Mouse (Mus musculus): Measurements from ENCODE around the gene Hist2h3b.
"Not testable (repeated sequence)": the region's sequence is repeated elsewhere in the genome, so short reads cannot be mapped to it uniquely, and the experiment has no call there.

DNA sequence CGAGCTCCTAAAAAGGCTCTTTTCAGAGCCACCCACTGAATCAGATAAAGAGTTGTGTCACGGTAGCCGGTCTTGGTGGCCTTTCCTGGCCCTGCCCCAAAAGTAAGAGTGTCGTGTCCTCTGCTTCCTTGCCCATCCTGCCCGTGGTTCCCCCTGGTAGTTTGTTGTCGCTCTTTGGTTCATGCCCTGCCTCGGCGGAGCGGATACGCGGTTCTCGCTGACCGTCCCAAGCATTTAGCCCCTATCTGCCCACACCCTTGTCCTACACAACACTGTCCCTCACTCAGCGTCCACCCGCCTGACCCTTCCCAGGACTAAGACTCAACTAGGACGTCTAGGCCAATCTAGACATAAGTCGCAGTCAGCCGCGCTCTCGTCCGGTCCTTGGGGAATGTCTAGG, 22.4 kb upstream of the Hist2h3b start:
- not testable (repeated sequence) for TF ChIP-seq POLR2A, CTCF (IDR thresholded peaks at IDR 0.05; ENCODE audit: extremely low read depth, insufficient read depth, low read length)

Measured in cortical plate, adult 2 months (tissue).